Mouse (Mus musculus): ENCODE measurements around the gene Kl. TPM values are rescaled to one million over a fixed set of nuclear protein-coding genes. Genes with fewer than 3 reads are reported as not detected.

Kl gene
- total RNA-seq, 1 experiment from 2014 or later = not detected

GRCm38 (mm10) chr5:150959861-150960260, 7.5 kb downstream of the Kl start:
- no peak for ATAC-seq (replicated peaks; ENCODE audit: low read depth, poor library complexity, severe bottlenecking)

- no peak for ATAC-seq (replicated peaks; ENCODE audit: low read depth, poor library complexity, severe bottlenecking)
Observed at GRCm38 (mm10) chr5:150961615-150962014, 9.2 kb downstream of the Kl start.

GRCm38 (mm10) chr5:150962756-150963155, 10.3 kb downstream of the Kl start:
- ATAC-seq (replicated peaks; ENCODE audit: low read depth, poor library complexity, severe bottlenecking) = no peak

- ATAC-seq (replicated peaks; ENCODE audit: low read depth, poor library complexity, severe bottlenecking) = no peak
Observed at GRCm38 (mm10) chr5:150967925-150968324, 15.5 kb downstream of the Kl start.

- ATAC-seq (replicated peaks; ENCODE audit: low read depth, poor library complexity, severe bottlenecking) = no peak
Observed at GRCm38 (mm10) chr5:150970551-150970950, 18.1 kb downstream of the Kl start.

- no peak for ATAC-seq (replicated peaks; ENCODE audit: low read depth, poor library complexity, severe bottlenecking)
Observed at GRCm38 (mm10) chr5:150971126-150971525, 18.7 kb downstream of the Kl start.

- ATAC-seq (replicated peaks; ENCODE audit: low read depth, poor library complexity, severe bottlenecking) = no peak
Observed at GRCm38 (mm10) chr5:150974226-150974625, 21.8 kb downstream of the Kl start.

GRCm38 (mm10) chr5:150977383-150977958, 25.1 kb downstream of the Kl start:
- ATAC-seq (replicated peaks; ENCODE audit: low read depth, poor library complexity, severe bottlenecking) = no peak

- no peak for ATAC-seq (replicated peaks; ENCODE audit: low read depth, poor library complexity, severe bottlenecking)
Observed at GRCm38 (mm10) chr5:150979341-150980136, 27.1 kb downstream of the Kl start.

GRCm38 (mm10) chr5:150982082-150982481, 29.7 kb downstream of the Kl start:
- ATAC-seq (replicated peaks; ENCODE audit: low read depth, poor library complexity, severe bottlenecking) = no peak

GRCm38 (mm10) chr5:150994096-150994495, 41.7 kb downstream of the Kl start:
- no peak for ATAC-seq (replicated peaks; ENCODE audit: low read depth, poor library complexity, severe bottlenecking)

GRCm38 (mm10) chr5:150996586-150996985, 44.2 kb downstream of the Kl start:
- no peak for ATAC-seq (replicated peaks; ENCODE audit: low read depth, poor library complexity, severe bottlenecking)

- ATAC-seq (replicated peaks; ENCODE audit: low read depth, poor library complexity, severe bottlenecking) = no peak
Observed at GRCm38 (mm10) chr5:151001111-151001510, 48.7 kb downstream of the Kl start.

GRCm38 (mm10) chr5:151002051-151002450, 49.6 kb downstream of the Kl start:
- no peak for ATAC-seq (replicated peaks; ENCODE audit: low read depth, poor library complexity, severe bottlenecking)

GRCm38 (mm10) chr5:151004216-151004755, 51.9 kb downstream of the Kl start:
- no peak for ATAC-seq (replicated peaks; ENCODE audit: low read depth, poor library complexity, severe bottlenecking)

- no peak for ATAC-seq (replicated peaks; ENCODE audit: low read depth, poor library complexity, severe bottlenecking)
Observed at GRCm38 (mm10) chr5:151018450-151018849, 66.0 kb downstream of the Kl start.

- no peak for ATAC-seq (replicated peaks; ENCODE audit: low read depth, poor library complexity, severe bottlenecking)
Observed at GRCm38 (mm10) chr5:151018959-151019358, 66.6 kb downstream of the Kl start.

GRCm38 (mm10) chr5:151020031-151020820, 67.8 kb downstream of the Kl start:
- ATAC-seq (replicated peaks; ENCODE audit: low read depth, poor library complexity, severe bottlenecking) = no peak

- no peak for ATAC-seq (replicated peaks; ENCODE audit: low read depth, poor library complexity, severe bottlenecking)
Observed at GRCm38 (mm10) chr5:151020831-151021230, 68.4 kb downstream of the Kl start.

- no peak for ATAC-seq (replicated peaks; ENCODE audit: low read depth, poor library complexity, severe bottlenecking)
Observed at GRCm38 (mm10) chr5:151022026-151022425, 69.6 kb downstream of the Kl start.

GRCm38 (mm10) chr5:151022939-151023338, 70.5 kb downstream of the Kl start:
- no peak for ATAC-seq (replicated peaks; ENCODE audit: low read depth, poor library complexity, severe bottlenecking)

Measured in common myeloid progenitor, adult 5-6 weeks (primary cell).